Mouse (Mus musculus): ENCODE measurements around the gene Olfr49.

DNA sequence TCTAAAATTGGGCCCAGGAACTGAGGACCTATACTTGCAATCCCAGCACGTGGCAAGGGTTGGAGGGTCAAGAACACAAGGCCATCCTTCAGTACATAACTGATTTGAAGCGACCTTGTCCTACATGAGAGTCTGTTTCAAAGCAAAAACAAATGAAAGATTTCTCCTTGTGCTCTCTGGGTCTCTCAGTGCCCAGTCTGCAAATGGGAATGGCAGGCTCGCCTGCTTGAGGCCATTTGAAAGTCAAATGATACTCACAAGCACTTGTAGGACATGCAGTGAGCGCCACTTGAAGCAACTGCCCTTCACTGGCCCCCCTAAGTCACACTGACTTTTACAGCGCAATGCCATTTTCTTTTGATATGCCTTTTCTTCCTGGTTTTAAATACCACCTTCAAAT is 44.2 kb downstream of the Olfr49 start:
- TF ChIP-seq TAL1 (IDR thresholded peaks at IDR 0.05; ENCODE audit: low read length), result no peak
- TF ChIP-seq GATA1 (IDR thresholded peaks at IDR 0.05; ENCODE audit: low read length), result no peak

Data from erythroblast, embryonic 14.5 days (primary cell).